Mouse (Mus musculus): ENCODE results near the gene Mup1.
"Not testable (repeated sequence)": the region's sequence is repeated elsewhere in the genome, so short reads cannot be mapped to it uniquely, and the experiment has no call there.

The Mup1 gene

GRCm38 (mm10) chr4:60501860-60502259 is at the start of gene Mup1:
Gene Mup1 (minus strand): TSS chr4:60501960.
- DNase-seq, result not testable (repeated sequence)
